Mouse (Mus musculus) C2C12 (cell line): Measurements from ENCODE around the gene Evl.

Experiments
- CTCF ChIP-seq: IDR thresholded peaks from one replicate; pipeline ENCODE4 v1.5.1; 2011; ENCODE audit not compliant: control insufficient read depth, insufficient read depth, insufficient read length
- USF1 ChIP-seq: IDR thresholded peaks from one replicate; pipeline ENCODE4 v1.6.1; 2011; ENCODE audit warnings: low read depth, mild to moderate bottlenecking, control low read depth, moderate library complexity

DNA sequence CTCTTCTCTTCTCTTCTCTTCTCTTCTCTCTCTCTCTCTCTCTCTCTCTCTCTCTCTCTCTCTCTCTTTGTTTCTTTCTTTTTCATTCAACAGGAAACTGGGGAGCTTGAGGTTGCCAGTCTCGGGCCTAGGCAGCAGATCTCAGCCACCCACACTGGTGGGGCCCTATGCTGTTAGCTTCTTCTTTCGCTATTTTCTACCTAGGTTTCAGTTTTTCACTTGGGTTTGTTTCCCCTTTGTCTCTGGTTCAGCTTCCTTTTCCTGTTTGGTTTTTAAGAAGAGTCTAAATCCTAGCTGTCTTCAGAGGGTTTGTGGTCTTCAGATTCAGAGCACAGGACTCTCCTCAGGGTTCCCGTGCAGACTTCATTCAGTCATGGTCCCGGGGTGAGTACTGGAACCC lies 81.0 kb downstream of the Evl start:
- TF ChIP-seq CTCF, result no peak
- TF ChIP-seq USF1, result no peak
